Mouse (Mus musculus) megakaryocyte-erythroid progenitor cell, adult 5-6 weeks (primary cell): ENCODE measurements around the gene Gm17584. TPM values are rescaled to one million over a fixed set of nuclear protein-coding genes. Genes with fewer than 3 reads are reported as not detected.
"Not testable (repeated sequence)": the region's sequence is repeated elsewhere in the genome, so short reads cannot be mapped to it uniquely, and the experiment has no call there.

Experiments
- ATAC-seq: replicated peaks from 2 replicates; pipeline ENCODE4 v1.8.0; 2016; ENCODE audit warnings: mild to moderate bottlenecking, inconsistent platforms; ENCODE audit not compliant: severe bottlenecking, poor library complexity, low FRiP score, low TSS enrichment
- total RNA-seq, 2 experiments: library from RNA; stranded (forward) in 1 of 2; stranded (reverse) in 1 of 2; fragments of 200-1000, 215-1000 nt in 1 of 2; fragments of >200 nt in 1 of 2; fragmentation: Nextera tagmentation in 1 of 2; gene quantifications; 2 replicates each; pipeline ENCODE4 v1.2.3; 2014 to 2017

Gene Gm17584
- not detected in 2 replicates for total RNA-seq (2014; fragmentation: Nextera tagmentation)
- not detected in 2 replicates for total RNA-seq (2017)

DNA sequence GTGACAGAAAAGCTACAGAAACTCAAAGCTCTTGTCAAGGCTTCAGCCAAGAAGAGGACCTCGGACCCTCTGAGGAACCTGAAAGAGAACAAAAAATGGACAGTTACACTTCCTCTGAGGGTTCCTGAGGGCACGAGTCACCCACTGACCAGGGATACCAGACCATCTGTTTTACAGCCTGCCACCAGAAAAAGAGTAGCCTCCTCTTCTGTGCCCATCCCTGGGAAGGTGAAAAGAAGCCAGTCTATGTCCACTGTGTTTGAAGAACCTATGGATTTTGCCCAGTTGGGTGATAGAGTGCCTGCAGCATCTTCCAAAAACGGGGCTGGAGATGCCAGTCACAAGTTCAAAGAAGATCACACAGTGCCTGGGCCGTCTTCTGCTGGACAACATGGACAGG, at the start of gene Gm17584:
Gm17584 (plus strand) TSS at position 301 of the 400 bp plus-strand sequence.
- not testable (repeated sequence) for ATAC-seq

Other genes starting within 250 kb of the Gm17584 start
- gene Gm17469, start 129.3 kb downstream of the Gm17584 start, total RNA-seq (2014; fragmentation: Nextera tagmentation) = not detected in 2 replicates
- gene Gm17469, start 129.3 kb downstream of the Gm17584 start, total RNA-seq (2017) = not detected in 2 replicates